Mouse (Mus musculus) ES-CJ7 (cell line): ENCODE results near the gene Ftsj1.

ENCODE experiments used
- DNase-seq: peaks from one replicate; pipeline ENCODE4 v3.0.0; 2011; ENCODE audit warnings: low read depth, low spot score

The Ftsj1 gene

GRCm38 (mm10) chrX:8219651-8220050 is 32.6 kb downstream of the Ftsj1 start:
- DNase-seq: peak; percentile 92

- DNase-seq: no peak
Measured at GRCm38 (mm10) chrX:8218114-8218513, 34.1 kb downstream of the Ftsj1 start.

GRCm38 (mm10) chrX:8217383-8217782 is 34.8 kb downstream of the Ftsj1 start:
- DNase-seq: no peak

DNA sequence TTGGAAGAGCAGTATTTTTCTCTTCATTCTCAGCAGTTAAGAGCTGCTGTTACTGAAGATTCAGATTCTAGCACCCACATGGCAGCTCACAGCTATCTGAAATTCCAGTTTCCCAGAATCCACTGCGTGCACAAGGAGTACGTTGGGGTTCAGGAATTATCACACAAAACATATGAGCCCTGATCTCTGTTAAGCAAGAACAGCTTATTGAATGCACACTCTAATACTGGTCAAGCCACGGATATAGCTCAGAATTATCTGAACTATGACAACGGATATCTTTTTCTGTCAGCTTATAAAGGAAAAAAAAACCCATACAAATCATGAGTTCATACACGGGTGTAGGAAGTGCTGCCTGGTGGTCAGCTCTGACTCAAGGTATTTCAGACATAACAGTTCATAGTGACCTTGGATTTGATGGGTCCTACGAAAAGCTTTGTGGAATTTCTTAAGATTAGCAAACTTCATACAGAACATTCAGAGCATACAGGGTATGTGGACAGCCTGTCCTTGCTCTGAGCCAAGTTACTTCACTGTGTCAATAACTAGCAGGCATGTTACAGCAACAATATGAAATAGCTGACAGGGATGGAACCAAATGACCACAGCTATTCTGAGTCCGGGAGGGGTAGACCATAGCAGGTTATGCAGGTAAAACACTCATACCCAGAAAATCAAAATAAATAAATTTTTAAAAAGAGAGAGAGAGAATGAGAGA is 40.6 kb downstream of the Ftsj1 start:
- DNase-seq: no peak

GRCm38 (mm10) chrX:8209720-8210119 is 42.5 kb downstream of the Ftsj1 start:
- DNase-seq: no peak

DNA sequence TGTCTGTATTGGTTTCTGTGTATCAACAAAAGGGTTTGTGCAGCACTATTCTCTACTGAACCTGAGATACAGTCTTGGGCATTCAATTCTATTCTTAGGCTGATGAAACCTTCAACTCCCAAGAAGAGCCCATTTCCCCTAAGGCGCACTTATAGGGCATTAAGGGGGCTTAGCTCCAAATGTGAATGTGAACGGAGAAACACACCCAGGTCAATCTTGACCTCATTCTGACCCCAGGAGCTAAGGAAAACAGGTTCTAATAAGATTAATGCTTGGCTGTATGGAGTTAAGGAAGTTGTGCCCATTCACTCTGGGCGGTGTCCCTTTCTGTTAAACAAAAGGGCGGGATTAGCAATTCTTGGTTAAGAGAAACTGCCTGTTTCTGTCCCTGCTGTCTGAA is 45.0 kb downstream of the Ftsj1 start:
- DNase-seq: peak; percentile 96

GRCm38 (mm10) chrX:8206694-8207197 is 45.5 kb downstream of the Ftsj1 start:
- peak; percentile 77 for DNase-seq

GRCm38 (mm10) chrX:8206015-8206693 is 46.1 kb downstream of the Ftsj1 start, which contains the start of gene Porcn:
Gene Porcn (minus strand): TSS chrX:8206525.
- peak; percentile 80 for DNase-seq

DNA sequence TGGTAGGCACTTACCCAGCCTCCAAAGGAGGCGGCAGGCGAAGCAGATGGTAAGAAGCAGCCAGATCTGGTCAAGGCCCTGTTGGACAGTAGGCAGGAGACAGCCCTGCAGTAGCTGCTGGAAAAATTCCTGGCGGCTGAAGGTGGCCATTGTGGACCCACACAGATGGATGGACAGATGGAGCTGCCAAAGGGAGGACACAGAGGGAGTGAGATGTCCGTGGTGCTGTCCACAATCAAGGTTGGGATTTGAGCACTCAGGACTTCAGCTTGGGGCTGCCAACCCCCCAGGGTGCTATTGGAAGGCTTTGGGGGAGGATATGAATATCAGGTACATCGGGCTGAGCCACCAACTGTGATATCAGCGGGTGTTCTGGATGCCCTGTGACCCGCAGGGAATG is 46.7 kb downstream of the Ftsj1 start:
- DNase-seq: no peak

DNA sequence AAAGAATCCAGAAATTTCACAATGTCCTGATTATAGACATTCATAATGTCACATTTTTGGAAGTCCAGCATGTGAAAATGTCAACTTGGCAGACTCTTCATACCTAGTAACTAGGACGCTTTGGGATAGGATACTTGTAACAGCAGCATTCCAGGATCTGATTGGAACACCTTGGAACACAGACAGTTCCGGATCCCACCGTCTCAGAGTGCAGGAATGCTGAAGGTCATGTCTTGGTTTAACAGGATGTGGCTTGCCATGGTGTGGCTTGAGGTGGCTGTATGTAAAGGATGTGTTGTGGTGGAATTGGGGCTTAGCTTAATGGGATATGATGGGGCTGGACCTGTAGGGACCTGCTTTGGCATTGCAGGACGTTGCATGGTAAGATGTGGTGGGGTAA is 47.1 kb downstream of the Ftsj1 start:
- DNase-seq: peak; percentile 51

DNA sequence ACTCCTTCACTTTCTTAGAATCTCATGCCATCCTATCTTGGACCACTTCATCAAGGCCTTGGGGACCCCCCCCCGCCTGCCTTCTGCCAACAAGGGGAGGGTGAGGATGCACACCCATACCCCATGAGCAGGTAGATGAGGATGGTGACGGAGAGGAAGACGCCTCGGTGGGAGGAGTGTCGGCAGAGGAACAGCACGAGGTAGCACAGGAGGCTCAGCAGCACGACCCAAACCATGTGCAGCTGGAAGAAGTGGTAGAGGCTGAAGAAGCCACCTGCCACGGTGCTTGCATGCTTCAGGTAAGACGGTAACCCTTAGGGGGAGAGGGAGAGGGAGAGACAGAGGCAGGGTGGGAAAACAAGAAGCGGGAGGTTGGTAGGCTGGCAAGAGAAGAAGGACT is 48.1 kb downstream of the Ftsj1 start:
- DNase-seq: no peak

- DNase-seq: no peak
Measured at GRCm38 (mm10) chrX:8203105-8203504, 49.1 kb downstream of the Ftsj1 start.

DNA sequence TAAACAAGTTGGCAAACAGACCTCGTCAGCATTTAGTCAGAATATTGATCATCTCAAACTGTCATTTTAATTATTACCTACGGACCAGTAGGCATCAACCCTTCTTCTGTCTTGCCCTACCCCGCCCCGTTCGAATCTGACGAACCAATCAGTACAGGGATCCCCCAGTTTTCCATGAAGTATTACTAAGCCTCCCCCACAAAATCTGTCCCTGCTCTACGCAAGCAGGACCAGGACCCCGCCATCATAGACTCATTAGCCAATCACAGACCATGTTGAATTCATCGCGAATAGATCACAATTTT is 58.8 kb downstream of the Ftsj1 start, which contains the start of gene Ebp:
Gene Ebp, minus strand, starts transcription at position 94 of the 305 bp plus-strand sequence.
- DNase-seq: no peak

DNA sequence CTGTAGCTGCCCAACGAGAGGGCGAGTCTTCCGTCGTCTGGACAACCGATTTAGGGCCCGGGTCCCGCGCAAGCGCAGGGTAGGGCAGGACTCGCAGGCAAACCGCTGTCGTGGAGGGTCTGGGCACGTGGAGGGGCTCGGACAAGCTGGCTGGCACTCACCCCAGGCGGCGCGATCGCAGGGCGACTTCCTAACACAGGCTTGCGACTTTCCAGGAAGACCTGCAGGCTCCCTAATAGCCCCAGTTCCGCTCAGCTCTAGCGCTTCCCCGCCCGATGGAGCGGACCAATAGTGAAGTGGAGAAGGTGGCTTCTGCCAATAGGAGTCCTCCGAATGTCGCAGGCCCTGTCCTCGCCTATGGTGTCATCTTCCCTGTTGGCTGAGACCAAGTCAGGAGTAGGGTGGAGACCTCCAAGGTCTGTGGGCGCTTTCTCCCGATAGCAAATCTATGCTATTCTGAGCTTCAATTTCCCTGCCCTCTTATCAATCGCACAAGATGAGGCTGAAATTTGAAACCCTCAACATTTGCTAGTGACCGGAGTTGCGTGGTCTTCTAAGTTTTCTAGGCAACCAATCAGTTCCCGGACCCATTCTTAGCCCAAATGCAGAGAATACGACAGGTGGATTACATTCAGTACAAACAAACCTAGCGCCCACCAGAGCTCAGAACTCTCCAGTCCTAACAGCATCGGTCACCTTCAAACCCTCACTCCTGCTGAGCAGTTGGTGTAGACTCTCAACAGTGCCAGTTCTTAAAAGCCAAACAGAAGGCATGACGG is 59.4 kb downstream of the Ftsj1 start:
- peak; percentile 87 for DNase-seq

GRCm38 (mm10) chrX:8192126-8192639 is 60.0 kb downstream of the Ftsj1 start:
- no peak for DNase-seq
